Mouse (Mus musculus) testis, adult 2 months (tissue): ENCODE measurements around the gene Rab8b.

ENCODE experiments used
- CTCF ChIP-seq: fragments of 200-500 bp; IDR thresholded peaks from 2 replicates; pipeline ENCODE4 v1.5.1; 2012; ENCODE audit warnings: low read depth, mild to moderate bottlenecking, inconsistent platforms, low read length, moderate library complexity; ENCODE audit not compliant: control insufficient read depth, insufficient read depth, insufficient replicate concordance
- POLR2A ChIP-seq: fragments of 200-500 bp; IDR thresholded peaks from 2 replicates; pipeline ENCODE4 v1.6.1; 2012; ENCODE audit warnings: low read depth, mild to moderate bottlenecking, inconsistent platforms, low read length, moderate library complexity; ENCODE audit not compliant: control insufficient read depth

GRCm38 (mm10) chr9:66894421-66894820, 25.1 kb downstream of the Rab8b start:
- TF ChIP-seq CTCF (no peak), POLR2A (no peak)
